Mouse (Mus musculus) erythroblast, embryonic 14.5 days (primary cell): ENCODE data around the gene Epn2.

Source experiments
- GATA1 ChIP-seq: IDR thresholded peaks from 2 replicates; pipeline ENCODE4 v1.6.1; 2012; ENCODE audit warnings: low read length, inconsistent platforms, mixed read lengths
- TAL1 ChIP-seq: IDR thresholded peaks from 3 replicates; pipeline ENCODE4 v1.6.1; 2012; ENCODE audit warnings: low read length, inconsistent platforms, mixed read lengths

GRCm38 (mm10) chr11:61597471-61597870, 18.0 kb upstream of the Epn2 start:
- TF ChIP-seq GATA1 (no peak), TAL1 (no peak)
